Mouse (Mus musculus) forebrain, embryonic 12.5 days (tissue): Measurements from ENCODE around the gene Klhdc2. TPM values are rescaled to one million over a fixed set of nuclear protein-coding genes. Genes with fewer than 3 reads are reported as not detected.
A peak's percentile ranks its signal among the peaks of the same experiment; 100 is the strongest.

Experiments used
- ATAC-seq: fragments of 200-750 bp; cut with Nextera tagmentation; 2 replicates; pipeline ENCODE4 v1.8.0; 2017; ENCODE audit warnings: moderate TSS enrichment; ENCODE audit not compliant: low FRiP score
- H3K27ac ChIP-seq: fragments of 300-500 bp; sonication (generic); 2 replicates; pipeline ENCODE4 v1.5.1; 2016; ENCODE audit warnings: mild to moderate bottlenecking
- H3K27me3 ChIP-seq: fragments of 300-500 bp; sonication (generic); 2 replicates; pipeline ENCODE4 v1.6.1; 2016; ENCODE audit warnings: mild to moderate bottlenecking
- H3K36me3 ChIP-seq: fragments of 300-500 bp; sonication (generic); replicated peaks from 2 replicates; pipeline ENCODE4 v1.6.1; 2016; ENCODE audit warnings: mild to moderate bottlenecking
- H3K4me1 ChIP-seq: fragments of 300-500 bp; sonication (generic); 2 replicates; pipeline ENCODE4 v1.6.1; 2016
- H3K4me2 ChIP-seq: fragments of 300-500 bp; sonication (generic); 2 replicates; pipeline ENCODE4 v1.6.1; 2016; ENCODE audit warnings: mild to moderate bottlenecking, moderate library complexity
- H3K4me3 ChIP-seq: fragments of 300-500 bp; sonication (generic); replicated peaks from 2 replicates; pipeline ENCODE4 v1.5.1; 2016; ENCODE audit warnings: mild to moderate bottlenecking
- H3K9ac ChIP-seq: fragments of 300-500 bp; sonication (generic); 2 replicates; pipeline ENCODE4 v1.6.1; 2016; ENCODE audit warnings: mild to moderate bottlenecking
- H3K9me3 ChIP-seq: fragments of 300-500 bp; sonication (generic); 2 replicates; pipeline ENCODE4 v1.6.1; 2016
- WGBS: fragments of 180-500 bp; shearing (Covaris S2); methylation state at CpG from one replicate; pipeline ENCODE4 v1.1.7; 2016; 5-methylcytosine and 5-hydroxymethylcytosine counted together
- polyA plus RNA-seq: library from polyadenylated mRNA; unstranded; fragments of >200 nt; fragmentation: Nextera tagmentation; extraction: Ambion mirVana; gene quantifications from 2 replicates; pipeline ENCODE4 v1.2.1, GENCODE M21; 2016

Klhdc2 gene
- polyA plus RNA-seq, 1 experiment from 2014 or later, result 245 TPM

GRCm38 (mm10) chr12:69287535-69287934, 8.9 kb upstream of the Klhdc2 start:
- no peaks in the 10 kb centered on the region for H3K27me3 ChIP-seq
- ATAC-seq, result no peak
- 90% methylated on average over 8 of the region's 8 CpGs for WGBS
- no peaks in the 10 kb centered on the region for H3K36me3 ChIP-seq
- no peak overlapping the region for H3K27ac ChIP-seq
- no peaks in the 10 kb centered on the region for H3K9me3 ChIP-seq
- H3K9ac ChIP-seq, result no peak overlapping the region
- H3K4me1 ChIP-seq, result no peaks in the 10 kb centered on the region
- no peak overlapping the region for H3K4me2 ChIP-seq
- no peak overlapping the region for H3K4me3 ChIP-seq

- Histone ChIP-seq H3K9me3 (no peaks in the 10 kb centered on the region), H3K27ac (no peak overlapping the region), H3K4me1 (no peaks in the 10 kb centered on the region), H3K36me3 (no peaks in the 10 kb centered on the region), H3K9ac (no peak overlapping the region), H3K4me3 (no peak overlapping the region), H3K27me3 (no peaks in the 10 kb centered on the region), H3K4me2 (no peak overlapping the region)
- ATAC-seq, result no peak
- WGBS, result 83% methylated on average over 9 of the region's 9 CpGs
Observed at GRCm38 (mm10) chr12:69288699-69289098, 7.8 kb upstream of the Klhdc2 start.

GRCm38 (mm10) chr12:69292401-69292800, 4.1 kb upstream of the Klhdc2 start:
- no peaks in the 10 kb centered on the region for H3K36me3 ChIP-seq
- no peak overlapping the region for H3K9ac ChIP-seq
- no peaks in the 10 kb centered on the region for H3K9me3 ChIP-seq
- H3K4me1 ChIP-seq, result peaks cover 5% of the 10 kb centered on the region; the same call in 1 of the 2 replicates
- H3K4me2 ChIP-seq, result no peak overlapping the region
- no peak overlapping the region for H3K4me3 ChIP-seq
- ATAC-seq, result no peak
- no peaks in the 10 kb centered on the region for H3K27me3 ChIP-seq
- no peak overlapping the region for H3K27ac ChIP-seq
- 92% methylated on average over 6 of the region's 6 CpGs for WGBS

GRCm38 (mm10) chr12:69293815-69294214, 2.7 kb upstream of the Klhdc2 start:
- ATAC-seq, result no peak
- Histone ChIP-seq H3K27ac (no peak overlapping the region), H3K9me3 (no peaks in the 10 kb centered on the region), H3K4me2 (no peak overlapping the region), H3K4me1 (peaks cover 17% of the 10 kb centered on the region), H3K36me3 (no peaks in the 10 kb centered on the region), H3K27me3 (no peaks in the 10 kb centered on the region), H3K9ac (no peak overlapping the region), H3K4me3 (no peak overlapping the region)
- WGBS, result 55% methylated on average over 2 of the region's 2 CpGs

GRCm38 (mm10) chr12:69294936-69295335, 1.5 kb upstream of the Klhdc2 start:
- Histone ChIP-seq H3K4me2 (no peak overlapping the region), H3K4me3 (no peak overlapping the region), H3K36me3 (no peaks in the 10 kb centered on the region; the same call in 1 of the 2 replicates), H3K27me3 (no peaks in the 10 kb centered on the region), H3K9me3 (no peaks in the 10 kb centered on the region), H3K9ac (no peak overlapping the region), H3K4me1 (peaks cover 24% of the 10 kb centered on the region), H3K27ac (no peak overlapping the region)
- no peak for ATAC-seq
- WGBS, result 84% methylated on average over 2 of the region's 2 CpGs

- H3K27ac ChIP-seq, result peak overlapping the region; percentile 97
- ATAC-seq, result no peak
- H3K4me2 ChIP-seq, result peak overlapping the region; percentile 79; the same call in 1 of the 2 replicates
Observed at GRCm38 (mm10) chr12:69295651-69296050, 830 bp upstream of the Klhdc2 start.

GRCm38 (mm10) chr12:69297411-69298150, 1.1 kb downstream of the Klhdc2 start:
- Histone ChIP-seq H3K27me3 (no peaks in the 10 kb centered on the region), H3K4me3 (peak overlapping the region; percentile 98), H3K4me2 (peak overlapping the region; percentile 79), H3K36me3 (peaks cover 24% of the 10 kb centered on the region), H3K4me1 (peaks cover 24% of the 10 kb centered on the region), H3K27ac (peak overlapping the region; percentile 97), H3K9ac (peak overlapping the region; percentile 99), H3K9me3 (no peaks in the 10 kb centered on the region)
- no peak for ATAC-seq
- 20% methylated on average over 20 of the region's 20 CpGs for WGBS

More at GRCm38 (mm10) chr12:69295651-69296050, 830 bp upstream of the Klhdc2 start:
- Histone ChIP-seq H3K27me3 (no peaks in the 10 kb centered on the region), H3K36me3 (peaks cover 6% of the 10 kb centered on the region), H3K4me1 (peaks cover 24% of the 10 kb centered on the region), H3K9me3 (no peaks in the 10 kb centered on the region), H3K4me3 (no peak overlapping the region), H3K9ac (0 out of 2 replicates have a peak overlapping the region, but pooled peaks have one; percentile 99)
- WGBS, result 82% methylated on average over 4 of the region's 4 CpGs

GRCm38 (mm10) chr12:69298281-69298680, 1.8 kb downstream of the Klhdc2 start:
- H3K27ac ChIP-seq, result no peak overlapping the region
- peaks cover 30% of the 10 kb centered on the region for H3K36me3 ChIP-seq
- ATAC-seq, result no peak
- H3K9me3 ChIP-seq, result no peaks in the 10 kb centered on the region
- 92% methylated on average over 4 of the region's 4 CpGs for WGBS
- no peaks in the 10 kb centered on the region for H3K27me3 ChIP-seq
- H3K4me3 ChIP-seq, result peak overlapping the region; percentile 98
- H3K4me2 ChIP-seq, result peak overlapping the region; percentile 79
- no peak overlapping the region for H3K9ac ChIP-seq
- H3K4me1 ChIP-seq, result peaks cover 24% of the 10 kb centered on the region

GRCm38 (mm10) chr12:69299231-69299630, 2.8 kb downstream of the Klhdc2 start:
- Histone ChIP-seq H3K9ac (no peak overlapping the region), H3K36me3 (peaks cover 38% of the 10 kb centered on the region), H3K27me3 (no peaks in the 10 kb centered on the region), H3K4me1 (peaks cover 24% of the 10 kb centered on the region), H3K4me2 (peak overlapping the region; percentile 79), H3K9me3 (no peaks in the 10 kb centered on the region), H3K4me3 (no peak overlapping the region; the same call in 1 of the 2 replicates), H3K27ac (no peak overlapping the region)
- no peak for ATAC-seq
- 72% methylated on average over 12 of the region's 12 CpGs for WGBS

GRCm38 (mm10) chr12:69299831-69300230, 3.4 kb downstream of the Klhdc2 start:
- WGBS, result 95% methylated on average over 3 of the region's 3 CpGs
- no peak overlapping the region for H3K27ac ChIP-seq
- no peaks in the 10 kb centered on the region for H3K9me3 ChIP-seq
- ATAC-seq, result no peak
- peaks cover 24% of the 10 kb centered on the region for H3K4me1 ChIP-seq
- H3K36me3 ChIP-seq, result peaks cover 42% of the 10 kb centered on the region
- no peak overlapping the region for H3K4me2 ChIP-seq
- no peaks in the 10 kb centered on the region for H3K27me3 ChIP-seq
- H3K9ac ChIP-seq, result no peak overlapping the region
- H3K4me3 ChIP-seq, result no peak overlapping the region

- no peak overlapping the region for H3K9ac ChIP-seq
- no peaks in the 10 kb centered on the region for H3K27me3 ChIP-seq
- H3K4me3 ChIP-seq, result no peak overlapping the region
- no peak for ATAC-seq
- no peak overlapping the region for H3K27ac ChIP-seq
- H3K4me2 ChIP-seq, result no peak overlapping the region
- peaks cover 24% of the 10 kb centered on the region for H3K4me1 ChIP-seq
- peaks cover 48% of the 10 kb centered on the region for H3K36me3 ChIP-seq
- H3K9me3 ChIP-seq, result no peaks in the 10 kb centered on the region
- 82% methylated on average over 2 of the region's 2 CpGs for WGBS
Observed at GRCm38 (mm10) chr12:69300391-69300790, 3.9 kb downstream of the Klhdc2 start.

GRCm38 (mm10) chr12:69302171-69302570, 5.7 kb downstream of the Klhdc2 start:
- Histone ChIP-seq H3K9ac (no peak overlapping the region), H3K36me3 (peaks cover 66% of the 10 kb centered on the region), H3K27me3 (no peaks in the 10 kb centered on the region), H3K4me1 (peaks cover 19% of the 10 kb centered on the region), H3K4me2 (no peak overlapping the region), H3K27ac (no peak overlapping the region), H3K4me3 (no peak overlapping the region), H3K9me3 (no peaks in the 10 kb centered on the region)
- WGBS, result 96% methylated on average over 12 of the region's 12 CpGs
- no peak for ATAC-seq

GRCm38 (mm10) chr12:69304051-69304450, 7.6 kb downstream of the Klhdc2 start:
- Histone ChIP-seq H3K27me3 (no peaks in the 10 kb centered on the region), H3K4me2 (no peak overlapping the region), H3K4me1 (peaks cover 5% of the 10 kb centered on the region), H3K9ac (no peak overlapping the region), H3K4me3 (no peak overlapping the region), H3K27ac (no peak overlapping the region), H3K36me3 (peaks cover 84% of the 10 kb centered on the region), H3K9me3 (no peaks in the 10 kb centered on the region)
- 97% methylated on average over 2 of the region's 2 CpGs for WGBS
- no peak for ATAC-seq
